ENCODE assay signal across 23 mouse cellular contexts in genomic region chr9:111161213-111161612, GRCm38 (mm10). TPM values are rescaled to one million over a fixed set of nuclear protein-coding genes. Genes with fewer than 3 reads are reported as not detected.
A peak's percentile ranks its signal among the peaks of the same experiment; 100 is the strongest.
DNase-seq lines count a peak whose midpoint lies in the region; ATAC-seq and TF ChIP-seq lines count a peak whose summit lies in the region.
"Had no signal": no experiment of that assay in that cellular context is flagged by ENCODE, and none has a peak within 500 bp of the region (broad histone marks: within the 10 kb centered on the region; RNA-seq: fewer than 3 reads in every experiment).

No protein-coding gene starts in this region.

- H3K9ac ChIP-seq in CH12.LX (ENCODE audit: insufficient read depth, low read depth), result no peak overlapping the region
- H3K9ac ChIP-seq: forebrain, embryonic 15.5 days; heart, embryonic 15.5 days; hindbrain, embryonic 15.5 days had no signal

- dilution Hi-C loops in CH12.LX (cut with MboI; ENCODE audit: extremely low pct_ligation_motif_present, extremely low pct_unique_long_range_greater_than_20kb, low sequenced_read_pairs), result no loop called here

- DNase-seq in CD4-positive helper T cell, adult 2 months (ENCODE audit: low read depth, low spot score), result peak; percentile 13
- peak; percentile 27 for DNase-seq in CH12.LX (ENCODE audit: extremely low read depth)
- DNase-seq in natural killer cell, adult 2 months (ENCODE audit: low spot score in 2 of 2), result no peak
- DNase-seq in ovary, postnatal 36 days (ENCODE audit: low spot score), result no peak
- no peak for DNase-seq in kidney, postnatal 4 days
- DNase-seq: adrenal gland, postnatal 10 days; cerebellum, adult 11-12 months; cerebellum, adult 9-10 months; cerebellum, postnatal 36 days; gastrocnemius, postnatal 36 days; heart, adult 2 months; heart, postnatal 14 days had no signal

- H3K36me3 ChIP-seq in CH12.LX (replicated peaks in 1 of 2; ENCODE audit: control insufficient read depth in 1 of 2, insufficient read depth in 1 of 2, low read length in 1 of 2), result peaks cover under 1 to 15% of the 10 kb centered on the region in 2 experiments
- H3K36me3 ChIP-seq: forebrain, embryonic 15.5 days had no signal

- in situ Hi-C loops in CH12.LX (cut with MboI; ENCODE audit: low pct_ligation_motif_present, low pct_unique_long_range_greater_than_20kb, low sequenced_read_pairs), result no loop called here

- no peak overlapping the region for H3K4me3 ChIP-seq in CH12.LX (replicated peaks in 1 of 3; ENCODE audit: low read depth in 2 of 3, low read length in 2 of 3, poor library complexity in 1 of 3)
- H3K4me3 ChIP-seq: embryonic facial prominence, embryonic 10.5 days; erythroblast, embryonic 14.5 days; forebrain, embryonic 10.5 days; forebrain, embryonic 15.5 days; heart, adult 2 months; heart, embryonic 15.5 days; hindbrain, embryonic 15.5 days had no signal

- peak; percentile 53 for ATAC-seq in granulocyte monocyte progenitor cell, adult 5-6 weeks (replicated peaks; ENCODE audit: poor library complexity, severe bottlenecking)
- peak; percentile 72 for ATAC-seq in megakaryocyte, adult 5-6 weeks (ENCODE audit: poor library complexity, severe bottlenecking)
- ATAC-seq in erythroblast, adult 5-6 weeks (replicated peaks; ENCODE audit: low FRiP score, poor library complexity, severe bottlenecking), result no peak
- ATAC-seq: forebrain, embryonic 15.5 days; inflammation-experienced regulatory T-cells, adult 6 months had no signal

- no peaks in the 10 kb centered on the region for H3K27me3 ChIP-seq in CH12.LX (replicated peaks)
- H3K27me3 ChIP-seq: forebrain, embryonic 15.5 days; heart, embryonic 15.5 days; hindbrain, embryonic 15.5 days had no signal

- H3K79me2 ChIP-seq in CH12.LX (replicated peaks; ENCODE audit: control insufficient read depth, extremely low read depth, insufficient read depth, poor library complexity, severe bottlenecking), result no peaks in the 10 kb centered on the region

- TF ChIP-seq EP300 in CH12.LX (IDR thresholded peaks at IDR 0.05; ENCODE audit: low read length), result no peak

- no peak for TF ChIP-seq CTCF in CH12.LX (conservative IDR thresholded peaks at IDR 0.05 in 1 of 2, IDR thresholded peaks at IDR 0.05 in 1 of 2; ENCODE audit: low read depth in 2 of 2, low read length in 2 of 2)

- no peak for TF ChIP-seq POLR2A in CH12.LX (IDR thresholded peaks at IDR 0.05; ENCODE audit: low read depth, low read length)

- H3K4me1 ChIP-seq in CH12.LX (ENCODE audit: control insufficient read depth in 1 of 2, insufficient read depth in 2 of 2), result peaks cover 4 to 13% of the 10 kb centered on the region in 2 experiments
- H3K4me1 ChIP-seq: forebrain, embryonic 10.5 days; forebrain, embryonic 15.5 days; hindbrain, embryonic 15.5 days had no signal

- no peaks in the 10 kb centered on the region for H3K9me3 ChIP-seq in CH12.LX (replicated peaks; ENCODE audit: low read length)
- H3K9me3 ChIP-seq: embryonic facial prominence, embryonic 10.5 days; forebrain, embryonic 10.5 days; forebrain, embryonic 15.5 days; heart, embryonic 15.5 days; hindbrain, embryonic 15.5 days had no signal

- H3K27ac ChIP-seq in CH12.LX (ENCODE audit: insufficient read depth, low read depth), result no peak overlapping the region
- H3K27ac ChIP-seq: embryonic facial prominence, embryonic 10.5 days; forebrain, embryonic 10.5 days; forebrain, embryonic 15.5 days; heart, adult 2 months; heart, embryonic 15.5 days; hindbrain, embryonic 15.5 days had no signal

- H3K4me2 ChIP-seq in CH12.LX (ENCODE audit: insufficient read depth, low read depth, poor library complexity, severe bottlenecking), result no peak overlapping the region
- H3K4me2 ChIP-seq: forebrain, embryonic 15.5 days; heart, embryonic 11.5 days; heart, embryonic 15.5 days; hindbrain, embryonic 15.5 days had no signal

- no peak for TF ChIP-seq RAD21 in CH12.LX (IDR thresholded peaks at IDR 0.05; ENCODE audit: low read depth, low read length)

TF ChIP-seq in CH12.LX, 34 proteins besides CTCF, POLR2A, EP300 and RAD21:
- TF ChIP-seq NELFE (IDR thresholded peaks at IDR 0.05; ENCODE audit: low read depth, low read length), result no peak
- TF ChIP-seq ETS1 (conservative IDR thresholded peaks at IDR 0.05; ENCODE audit: low read depth, low read length), result no peak
- no peak for TF ChIP-seq RCOR1 (conservative IDR thresholded peaks at IDR 0.05; ENCODE audit: low read depth, low read length)
- TF ChIP-seq JUN (IDR thresholded peaks at IDR 0.05; ENCODE audit: insufficient read depth, low read depth, low read length), result no peak
- no peak for TF ChIP-seq MYC (IDR thresholded peaks at IDR 0.05; ENCODE audit: low read depth, low read length)
- no peak for TF ChIP-seq BHLHE40 (IDR thresholded peaks at IDR 0.05; ENCODE audit: low read depth, low read length)
- no peak for TF ChIP-seq ZMIZ1 (IDR thresholded peaks at IDR 0.05; ENCODE audit: low read depth, low read length)
- TF ChIP-seq ELF1 (IDR thresholded peaks at IDR 0.05; ENCODE audit: low read depth, low read length), result no peak
- no peak for TF ChIP-seq SIN3A (IDR thresholded peaks at IDR 0.05; ENCODE audit: low read length)
- TF ChIP-seq E2F4 (IDR thresholded peaks at IDR 0.05; ENCODE audit: insufficient replicate concordance, low read depth, low read length), result no peak
- no peak for TF ChIP-seq ZNF384 (IDR thresholded peaks at IDR 0.05; ENCODE audit: low read depth, low read length)
- TF ChIP-seq CHD2 (IDR thresholded peaks at IDR 0.05; ENCODE audit: low read length), result no peak
- no peak for TF ChIP-seq JUND (conservative IDR thresholded peaks at IDR 0.05; ENCODE audit: low read depth, low read length)
TF ChIP-seq in CH12.LX: peak in this region for 0.

RNA-seq across cellular contexts. Expression of gene Lrrfip2, which starts 43.8 kb away (rescaled TPM):
- total RNA-seq in CH12.LX (2012; rRNA removed) (22.4 and 25.2 TPM in 2 replicates), CH12.LX (2014; rRNA removed) (16.6 and 22.9 TPM in 2 replicates)
- polyA plus RNA-seq in CH12.LX (2012; ENCODE audit: insufficient read length, low read depth), result 30.9 and 38.7 TPM in 2 replicates
- total RNA-seq in granulocyte monocyte progenitor cell, adult 5-6 weeks (2014; fragmentation: Nextera tagmentation), result 34.0 and 37.9 TPM in 2 replicates
- total RNA-seq in granulocyte monocyte progenitor cell, adult 5-6 weeks (2017), result 75.1 and 86.0 TPM in 2 replicates
- total RNA-seq in megakaryocyte, adult 5-6 weeks (2015), result 77.9 and 85.2 TPM in 2 replicates
- 137 and 138 TPM in 2 replicates for total RNA-seq in megakaryocyte, adult 5-6 weeks (2017)
- total RNA-seq in erythroblast, adult 5-6 weeks (2015; ENCODE audit: low replicate concordance), result 5.6 and 6.5 TPM in 2 replicates
- total RNA-seq in erythroblast, adult 5-6 weeks (2017; ENCODE audit: low replicate concordance), result 30.9 and 40.8 TPM in 2 replicates

Comparison
In these comparisons a context has a peak if more than half of its experiments do, and no peak if none do; other contexts are left out.
1. DNase-seq: peak in CD4-positive helper T cell, adult 2 months (single experiment) and CH12.LX (single experiment); none in natural killer cell, adult 2 months (0 of 2), ovary, postnatal 36 days (single experiment) and kidney, postnatal 4 days (0 of 2).